Comparison of ENCODE assay signal across 8 mouse cellular contexts in genomic region chr8:71679550-71680168, GRCm38 (mm10). TPM values are rescaled to one million over a fixed set of nuclear protein-coding genes. Genes with fewer than 3 reads are reported as not detected.
DNase-seq lines count a peak whose midpoint lies in the region; ATAC-seq lines count a peak whose summit lies in the region.

No protein-coding gene starts in this region.

- H3K27me3 ChIP-seq in midbrain, embryonic 12.5 days = peaks cover 99% of the 10 kb centered on the region

- DNase-seq in embryo, embryonic 10.5 days (ENCODE audit: low spot score) = peak; percentile 39
- DNase-seq in embryo, embryonic 9.5 days (ENCODE audit: extremely low spot score) = no peak
- peak; percentile 70 to 81 for DNase-seq in cerebellum, postnatal 25 days
- DNase-seq in heart, postnatal 4 days = peak; percentile 73
- no peak for DNase-seq in left cerebral cortex, adult 18-20 months (ENCODE audit: low spot score in 2 of 2)
- DNase-seq in thymus, postnatal 36 days = no peak

- no peaks in the 10 kb centered on the region for H3K36me3 ChIP-seq in midbrain, embryonic 12.5 days

- no peak for ATAC-seq in midbrain, embryonic 12.5 days (ENCODE audit: low FRiP score, low read depth)
- ATAC-seq in monocyte, adult 5-6 weeks (replicated peaks; ENCODE audit: insufficient number of reproducible peaks, low FRiP score, low TSS enrichment, poor library complexity, severe bottlenecking) = no peak

- H3K27ac ChIP-seq in midbrain, embryonic 12.5 days (replicated peaks) = no peak overlapping the region

- 3% methylated on average over 40 of the region's 46 CpGs for WGBS in midbrain, embryonic 12.5 days

- peaks cover 14% of the 10 kb centered on the region for H3K4me1 ChIP-seq in midbrain, embryonic 12.5 days

- peak overlapping the region; percentile 30 for H3K4me3 ChIP-seq in midbrain, embryonic 12.5 days

- peak overlapping the region; percentile 43 for H3K4me2 ChIP-seq in midbrain, embryonic 12.5 days (replicated peaks)

- H3K9me3 ChIP-seq in midbrain, embryonic 12.5 days = no peaks in the 10 kb centered on the region

- H3K9ac ChIP-seq in midbrain, embryonic 12.5 days (replicated peaks) = peak overlapping the region; percentile 24; the same call in 1 of the 2 replicates

RNA-seq across cellular contexts. Expression of gene Jak3, which starts 3.6 kb away (rescaled TPM):
- 10 to 100 TPM; 15.8 TPM for total RNA-seq in heart, postnatal 4 days (2021)
- polyA plus RNA-seq in midbrain, embryonic 12.5 days (2016; fragmentation: Nextera tagmentation; extraction: Ambion mirVana) = 3.3 and 3.4 TPM in 2 replicates
- total RNA-seq in monocyte, adult 5-6 weeks (2017) = 7.1 to 25.6 TPM (median 11.2 TPM) in 3 replicates
- total RNA-seq in left cerebral cortex, adult 18-20 months (2021) = 1 to 10 TPM; 4.8 to 5.0 TPM

RNA-seq across cellular contexts. Expression of gene Unc13a, which starts 8.1 kb away (rescaled TPM):
- 1 to 10 TPM; 1.3 to 1.4 TPM for total RNA-seq in heart, postnatal 4 days (2021)
- 12.8 and 16.9 TPM in 2 replicates for polyA plus RNA-seq in midbrain, embryonic 12.5 days (2016; fragmentation: Nextera tagmentation; extraction: Ambion mirVana)
- total RNA-seq in monocyte, adult 5-6 weeks (2017) = 0.21 to 0.97 TPM (median 0.29 TPM) in 3 replicates
- 100 to 1,000 TPM; 267 to 296 TPM for total RNA-seq in left cerebral cortex, adult 18-20 months (2021)

RNA-seq across cellular contexts. Expression of gene Insl3, which starts 9.4 kb away (rescaled TPM):
- total RNA-seq in heart, postnatal 4 days (2021) = 1 to 10 TPM; 6.6 to 6.9 TPM
- polyA plus RNA-seq in midbrain, embryonic 12.5 days (2016; fragmentation: Nextera tagmentation; extraction: Ambion mirVana) = not detected in 2 replicates
- total RNA-seq in monocyte, adult 5-6 weeks (2017) = 14.1 TPM in 1 of 3 replicates, not detected in the others
- total RNA-seq in left cerebral cortex, adult 18-20 months (2021) = under 1 TPM in 1 of 2 experiments, not detected in 1; 0.63 TPM

RNA-seq across cellular contexts. Expression of gene B3gnt3, which starts 21.9 kb away (rescaled TPM):
- 1 to 10 TPM; 7.5 to 7.6 TPM for total RNA-seq in heart, postnatal 4 days (2021)
- polyA plus RNA-seq in midbrain, embryonic 12.5 days (2016; fragmentation: Nextera tagmentation; extraction: Ambion mirVana) = 0.55 and 0.66 TPM in 2 replicates
- total RNA-seq in monocyte, adult 5-6 weeks (2017) = 0.29 to 0.75 TPM in 2 of 3 replicates, not detected in the other
- 1 to 10 TPM in 1 of 2 experiments, under 1 TPM in 1; 0.82 to 1.1 TPM for total RNA-seq in left cerebral cortex, adult 18-20 months (2021)

RNA-seq across cellular contexts. Expression of gene Fcho1, which starts 45.9 kb away (rescaled TPM):
- 1 to 10 TPM; 1.6 to 2.4 TPM for total RNA-seq in heart, postnatal 4 days (2021)
- polyA plus RNA-seq in midbrain, embryonic 12.5 days (2016; fragmentation: Nextera tagmentation; extraction: Ambion mirVana) = 39.2 and 43.7 TPM in 2 replicates
- 17.3 to 92.4 TPM (median 17.6 TPM) in 3 replicates for total RNA-seq in monocyte, adult 5-6 weeks (2017)
- total RNA-seq in left cerebral cortex, adult 18-20 months (2021) = 100 to 1,000 TPM; 155 to 167 TPM

Comparison
In these comparisons a context has a peak if more than half of its experiments do, and no peak if none do; other contexts are left out.
1. DNase-seq: peak in embryo, embryonic 10.5 days (single experiment), cerebellum, postnatal 25 days (2 of 2) and heart, postnatal 4 days (single experiment); none in embryo, embryonic 9.5 days (single experiment), left cerebral cortex, adult 18-20 months (0 of 2) and thymus, postnatal 36 days (0 of 2).
2. RNA of gene Unc13a, which starts 8.1 kb away (total RNA-seq): 267 to 296 TPM in left cerebral cortex, adult 18-20 months; 1.3 to 1.4 TPM in heart, postnatal 4 days and 0.21 to 0.97 TPM in monocyte, adult 5-6 weeks; every median in the first group is over 100 times any median in the second.